Mouse (Mus musculus) WW6 (cell line): ENCODE measurements around the gene Abcc3.
"Not testable (repeated sequence)": the region's sequence is repeated elsewhere in the genome, so short reads cannot be mapped to it uniquely, and the experiment has no call there.

Experiments
- DNase-seq: peaks from one replicate; pipeline ENCODE4 v3.0.0-alpha.2; 2013; ENCODE audit warnings: low read depth, low spot score

The Abcc3 gene

DNA sequence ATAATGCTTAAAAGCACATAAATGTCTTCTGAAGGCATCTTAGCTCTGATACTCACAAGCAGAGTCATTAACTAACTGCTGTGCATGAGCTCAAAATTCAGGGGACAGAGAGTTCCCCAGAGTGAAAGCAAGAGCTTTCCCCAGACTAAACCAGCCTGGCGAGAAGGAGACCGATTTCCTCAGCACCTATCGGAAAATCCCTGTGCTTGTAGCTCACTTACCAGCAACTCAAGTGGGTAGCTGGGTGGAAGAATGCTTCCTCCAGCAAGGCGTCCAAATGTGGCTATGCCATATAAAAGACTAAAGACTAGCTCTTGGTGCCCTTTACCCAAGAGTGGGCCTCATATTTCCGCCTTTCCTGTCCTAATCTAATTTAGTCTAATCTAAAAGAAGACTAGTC lies 9.9 kb upstream of the Abcc3 start:
- no peak for DNase-seq

DNA sequence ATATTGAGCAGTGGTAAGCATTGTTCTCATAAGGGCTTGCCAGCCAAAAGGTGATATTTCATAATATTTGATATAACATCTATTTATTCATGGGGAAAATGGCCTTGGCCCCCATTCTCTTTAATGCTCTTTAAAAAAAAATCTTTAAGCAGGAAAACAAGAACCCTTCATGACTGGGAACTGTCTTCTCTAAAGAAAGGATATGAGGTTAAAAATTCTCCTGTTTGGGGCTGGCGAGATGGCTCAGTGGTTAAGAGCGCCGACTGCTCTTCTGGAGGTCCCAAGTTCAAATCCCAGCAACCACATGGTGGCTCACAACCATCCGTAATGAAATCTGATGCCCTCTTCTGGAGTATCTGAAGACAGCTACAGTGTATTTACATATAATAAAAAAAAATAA lies 9.2 kb upstream of the Abcc3 start:
- not testable (repeated sequence) for DNase-seq

DNA sequence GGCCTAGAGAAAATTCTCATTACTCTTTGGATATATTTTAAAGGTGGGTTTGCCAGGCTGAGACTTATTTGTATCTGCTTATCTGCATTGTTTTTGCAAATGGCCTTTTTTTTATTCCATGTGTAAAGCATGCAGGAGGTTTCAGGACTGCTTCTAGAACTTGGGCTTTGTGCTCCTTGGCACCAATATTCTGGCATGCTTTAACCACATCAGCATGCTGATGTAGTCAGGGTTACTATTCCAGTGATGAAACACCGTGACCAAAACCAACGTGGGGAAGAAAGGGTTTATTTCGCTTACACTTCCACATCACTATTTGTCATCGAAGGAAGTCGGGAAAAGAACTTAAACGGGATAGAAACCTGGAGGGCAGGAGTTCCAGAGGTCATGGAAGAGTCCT lies 8.2 kb upstream of the Abcc3 start:
- no peak for DNase-seq

DNA sequence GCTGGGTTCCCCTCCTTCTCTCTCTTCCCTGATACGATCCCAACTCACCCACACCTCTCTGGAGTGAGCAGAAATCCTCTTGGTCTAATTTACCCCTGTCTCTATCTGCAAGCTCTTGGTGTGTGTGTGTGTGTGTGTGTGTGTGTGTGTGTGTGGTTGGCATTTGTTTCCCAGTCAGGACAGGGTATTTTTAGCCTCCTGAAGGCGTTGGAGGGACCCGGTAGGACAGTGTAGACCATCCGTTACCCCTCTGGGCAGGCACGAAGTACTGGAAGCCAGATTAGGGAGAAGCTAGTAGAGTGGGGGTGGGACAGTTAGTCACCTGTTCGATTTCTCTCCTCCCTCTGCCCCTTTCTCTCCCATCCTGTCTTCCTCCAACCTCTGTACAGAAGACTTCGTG lies 1.3 kb upstream of the Abcc3 start:
- no peak for DNase-seq

DNA sequence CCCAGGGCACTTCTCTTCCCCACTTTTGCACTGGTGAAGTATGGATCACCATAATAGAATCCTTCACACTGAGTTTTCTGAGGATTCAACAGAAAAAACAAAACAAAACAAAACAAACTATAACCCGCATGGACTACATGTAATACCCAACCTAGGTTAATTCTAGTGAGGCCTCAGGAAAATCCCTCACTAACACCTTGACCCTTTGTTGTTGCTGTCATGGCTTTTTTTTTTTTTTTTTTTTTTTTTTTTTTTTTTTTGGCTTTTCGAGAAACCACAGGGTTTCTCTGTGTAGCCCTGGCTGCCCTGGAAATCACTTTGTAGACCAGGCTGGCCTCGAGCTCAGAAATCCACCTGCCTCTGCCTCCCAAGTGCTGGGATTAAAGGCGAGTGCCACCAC lies 693 bp upstream of the Abcc3 start:
- DNase-seq = not testable (repeated sequence)

DNA sequence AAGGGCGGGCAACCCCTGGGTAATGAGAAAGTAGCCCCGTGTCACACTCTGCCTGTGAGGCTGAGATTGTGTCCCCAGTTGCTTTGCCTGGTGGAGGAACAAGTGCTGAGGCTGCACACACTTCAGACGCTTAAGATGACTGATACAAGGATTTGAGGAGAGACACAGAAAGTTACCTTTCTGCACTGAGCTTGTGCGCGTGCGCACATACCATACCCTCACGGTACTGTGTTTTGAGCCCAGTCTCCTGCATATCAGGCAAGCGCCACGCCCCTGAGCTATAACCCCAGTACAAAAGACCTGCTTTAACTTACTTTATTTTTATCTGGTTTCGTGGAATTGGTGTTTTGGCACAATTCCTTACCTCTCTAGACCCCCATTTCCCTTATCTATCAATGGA lies 1.1 kb downstream of the Abcc3 start:
- DNase-seq = no peak

DNA sequence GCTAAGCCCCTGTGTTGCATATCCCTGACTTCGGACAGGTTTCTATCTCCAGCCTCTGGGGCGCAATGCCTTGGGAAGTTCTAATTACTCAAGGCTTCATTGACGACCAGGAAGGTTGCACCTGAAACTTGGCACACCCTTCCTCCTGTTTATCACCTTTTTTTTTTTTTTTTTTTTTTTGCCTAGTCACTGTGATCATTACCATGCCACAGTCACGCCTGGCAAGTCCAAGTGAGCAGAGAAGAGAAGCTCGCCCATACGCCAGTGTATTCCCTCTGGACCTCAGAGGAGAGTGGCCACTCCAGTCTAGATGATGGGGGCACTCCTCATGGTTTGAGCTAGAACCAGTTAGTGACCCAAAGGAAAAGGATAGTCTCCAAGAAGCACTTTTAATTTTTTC lies 2.0 kb downstream of the Abcc3 start:
- DNase-seq = no peak

DNA sequence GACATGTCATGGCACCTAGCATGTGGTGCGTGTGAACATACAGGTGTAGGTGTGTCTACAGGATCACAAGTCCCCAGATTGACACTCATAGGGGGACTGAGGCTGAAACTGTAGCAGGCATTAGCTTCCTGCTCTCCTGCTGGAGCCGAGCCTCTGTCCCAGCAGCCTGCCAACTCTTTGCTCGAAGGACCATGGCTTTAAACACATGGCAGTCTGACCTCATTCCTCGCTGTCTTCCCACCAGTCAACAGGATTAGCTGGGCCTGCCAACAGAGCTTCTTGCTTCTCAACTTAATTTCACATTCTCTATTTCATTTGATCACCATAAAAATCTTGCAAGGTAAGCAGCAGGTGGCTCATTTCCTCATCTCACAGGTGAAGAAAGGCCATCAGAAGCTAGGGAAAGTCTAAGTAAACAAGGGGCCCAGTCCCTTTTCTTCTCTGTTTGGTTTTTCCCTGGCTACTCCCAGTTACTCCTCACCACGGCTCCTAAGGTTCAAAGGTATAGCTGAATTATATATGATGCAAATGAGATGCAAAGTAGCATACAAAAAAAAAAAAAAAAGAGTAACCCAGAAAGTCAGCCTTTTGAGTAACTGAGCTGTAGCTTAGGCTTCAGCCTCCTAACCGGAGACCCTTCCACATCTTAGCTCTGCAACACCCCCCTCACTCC lies 2.9 kb downstream of the Abcc3 start:
- no peak for DNase-seq

DNA sequence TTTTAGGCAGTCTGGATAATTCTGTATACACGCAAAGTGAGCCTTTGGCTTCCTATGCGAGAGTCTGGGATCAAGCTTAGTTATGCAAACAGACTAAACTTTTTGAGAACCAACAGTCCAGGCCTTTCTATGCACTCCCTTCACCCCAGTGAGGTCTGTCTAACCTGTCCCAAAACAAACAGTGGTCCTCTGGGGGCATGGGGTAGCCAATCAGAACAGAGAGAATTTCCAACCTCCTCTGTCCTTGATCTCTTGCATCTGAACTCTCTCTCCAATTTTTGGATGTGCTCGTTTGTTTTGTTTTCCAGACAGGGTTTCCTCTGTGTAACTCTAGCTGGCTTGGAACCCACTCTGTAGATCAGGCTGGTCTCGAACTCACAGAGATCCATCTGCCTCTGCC lies 3.8 kb downstream of the Abcc3 start:
- DNase-seq = no peak

DNA sequence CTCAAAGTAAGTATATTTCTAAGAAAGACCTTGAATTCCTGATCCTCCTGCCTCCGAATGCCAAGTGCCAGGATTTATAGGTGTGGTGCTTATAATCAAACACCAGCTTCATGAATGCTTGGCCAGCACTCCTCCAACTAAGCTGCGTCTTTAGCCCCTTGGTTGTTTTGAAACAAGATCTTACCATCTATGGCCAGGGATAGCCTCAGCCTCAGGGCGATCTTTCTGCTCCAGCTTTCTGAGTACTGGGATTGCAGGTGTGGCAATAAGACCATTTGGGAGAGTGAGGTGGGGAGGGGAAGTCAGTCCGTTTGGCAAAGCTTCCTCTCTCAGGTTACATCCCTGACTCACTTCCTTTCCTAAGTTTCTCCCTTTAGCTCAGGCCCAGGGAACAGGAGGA lies 5.0 kb downstream of the Abcc3 start:
- DNase-seq = no peak

DNA sequence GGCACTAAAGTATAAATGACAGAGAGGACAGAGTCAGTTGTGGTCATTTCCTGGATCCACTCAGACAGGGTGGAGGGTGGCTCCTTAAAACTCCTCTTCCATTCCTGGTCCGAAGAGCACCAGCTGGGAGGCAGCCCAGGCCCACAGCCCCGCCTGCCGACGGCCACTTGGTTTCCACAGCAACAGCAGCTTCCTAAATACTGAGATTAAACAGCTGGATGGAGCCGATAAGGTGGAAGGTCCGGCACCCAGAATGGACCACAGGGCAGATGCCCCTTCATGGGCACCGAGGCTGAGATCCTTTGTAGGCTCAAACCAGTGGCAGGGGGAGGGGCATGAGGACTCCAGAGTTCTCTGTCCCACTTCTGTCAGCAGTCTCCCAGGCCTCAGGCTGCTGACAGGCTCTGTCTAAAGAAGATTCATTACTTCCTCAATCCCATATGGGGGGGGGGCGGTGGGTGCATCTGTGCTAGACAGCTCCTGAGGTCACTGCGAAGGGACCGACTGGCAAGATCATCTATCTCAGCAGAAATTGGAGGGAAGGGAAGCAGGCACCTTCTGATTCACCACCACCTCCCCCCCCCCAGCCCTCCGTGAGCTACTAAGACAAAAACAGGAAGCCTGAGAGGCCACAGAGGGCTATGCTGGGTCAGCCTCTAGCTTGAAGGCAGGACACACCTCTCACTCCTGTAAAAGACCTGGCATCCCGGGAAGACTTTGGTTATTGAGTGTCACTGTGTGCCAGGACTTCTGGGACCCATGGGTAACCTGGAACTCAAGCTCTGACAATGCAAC lies 6.6 kb downstream of the Abcc3 start:
- no peak for DNase-seq

DNA sequence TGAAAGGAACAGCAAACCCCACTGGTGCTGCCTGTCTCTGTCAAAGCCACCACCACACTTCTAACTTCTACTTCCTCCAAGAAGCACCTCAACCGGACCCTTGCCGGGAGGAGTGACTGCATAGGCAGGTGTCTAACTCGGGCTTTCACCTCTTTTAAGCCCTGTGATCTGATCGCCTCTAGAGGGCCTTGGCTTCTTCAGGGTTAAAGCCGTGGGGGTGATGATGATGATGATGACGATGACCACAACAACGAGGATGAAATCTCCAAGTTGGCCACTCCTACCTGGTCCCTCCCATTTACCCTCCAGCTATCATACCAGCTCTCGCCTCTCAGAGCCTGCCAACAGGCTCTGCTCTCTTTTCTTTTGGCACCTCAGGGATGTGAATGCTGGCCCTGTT lies 13.1 kb downstream of the Abcc3 start:
- no peak for DNase-seq

DNA sequence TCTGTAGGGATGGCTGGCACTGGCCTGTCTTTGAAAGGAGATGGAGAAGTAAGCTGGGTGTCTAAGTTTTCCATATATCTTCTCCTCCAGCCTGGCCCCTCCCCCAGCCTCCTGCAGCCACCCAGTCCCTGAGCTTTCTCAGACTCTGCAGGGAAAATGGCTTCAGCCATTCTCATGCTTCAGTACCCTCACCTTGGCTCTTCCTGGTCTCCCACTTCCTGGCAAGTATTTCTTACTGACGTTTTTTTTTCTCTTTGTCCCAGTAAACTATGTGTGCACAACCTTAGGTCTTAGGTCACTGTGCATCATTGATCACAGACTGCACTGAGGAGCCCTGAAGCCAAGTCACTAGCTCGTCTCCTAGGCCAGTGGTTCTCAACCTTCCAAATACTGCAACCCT lies 13.7 kb downstream of the Abcc3 start:
- DNase-seq = no peak

DNA sequence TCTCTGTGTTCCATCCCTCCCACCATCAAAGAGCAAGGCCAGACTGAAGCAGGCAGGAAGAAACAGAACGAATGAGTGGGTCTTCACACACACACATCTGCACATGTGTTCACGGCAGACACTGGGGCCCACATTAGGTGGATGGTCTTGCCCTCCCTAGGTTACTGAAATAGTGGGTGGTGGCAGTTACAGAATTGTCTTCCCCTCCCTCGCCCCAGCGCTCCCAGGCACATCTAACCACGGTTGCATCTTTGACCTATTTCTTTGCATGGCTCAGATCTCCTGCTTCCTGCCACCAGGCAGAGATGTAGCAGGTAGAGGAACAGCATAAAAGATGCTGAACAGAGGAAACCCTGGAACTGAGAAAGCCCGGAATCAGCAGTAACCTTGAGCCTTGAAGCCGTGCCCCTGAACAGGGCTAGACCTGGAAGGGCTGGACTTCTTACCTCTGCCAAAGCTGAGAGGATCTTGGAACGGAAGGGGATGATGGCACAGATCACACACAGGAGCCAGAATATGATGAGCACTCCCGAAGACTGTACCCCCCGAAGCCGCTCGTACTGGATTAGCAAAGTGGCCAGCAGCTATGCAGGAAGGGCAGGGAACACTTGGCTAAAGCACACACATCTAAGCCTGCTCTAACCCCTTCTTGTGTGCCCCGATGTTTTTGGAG lies 18.4 kb downstream of the Abcc3 start:
- no peak for DNase-seq

DNA sequence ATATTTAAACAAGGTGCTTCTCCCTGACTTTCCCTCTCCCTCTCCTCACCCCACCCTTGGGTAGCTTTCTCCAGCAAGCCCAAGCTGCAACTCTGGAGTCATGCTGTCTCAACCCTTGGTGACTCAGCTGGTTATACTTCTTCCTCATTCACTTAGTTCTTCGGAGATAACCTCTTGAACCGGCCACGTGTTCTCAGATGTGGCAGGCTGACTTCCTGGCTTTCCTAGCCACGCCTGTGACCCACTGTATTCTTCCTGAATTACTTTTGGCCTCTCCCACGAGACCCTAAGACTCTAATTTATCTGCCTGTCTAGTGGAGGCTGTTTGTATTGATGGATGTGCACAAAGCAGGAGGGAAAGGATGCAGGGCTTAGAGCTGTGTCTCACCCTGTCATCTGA lies 22.0 kb downstream of the Abcc3 start:
- no peak for DNase-seq

DNA sequence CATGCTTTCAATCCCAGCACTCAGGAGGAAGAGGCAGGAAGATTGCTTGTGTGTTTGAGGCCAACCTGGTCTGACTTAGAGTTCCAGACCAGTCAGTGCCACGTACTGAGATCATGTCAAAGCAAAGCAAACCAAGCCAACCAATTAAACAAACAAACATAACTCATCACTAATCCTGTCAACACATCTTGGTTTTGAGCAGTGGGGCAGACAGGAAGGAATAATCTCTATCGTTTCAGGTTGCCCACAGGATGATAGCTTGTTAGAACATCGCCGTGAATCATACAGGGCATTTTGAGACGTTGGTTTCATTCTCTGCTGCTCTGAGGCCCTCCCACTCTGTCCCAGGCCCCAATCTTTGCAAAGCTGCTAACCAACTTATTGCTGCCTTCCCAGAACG lies 22.8 kb downstream of the Abcc3 start:
- DNase-seq = no peak

DNA sequence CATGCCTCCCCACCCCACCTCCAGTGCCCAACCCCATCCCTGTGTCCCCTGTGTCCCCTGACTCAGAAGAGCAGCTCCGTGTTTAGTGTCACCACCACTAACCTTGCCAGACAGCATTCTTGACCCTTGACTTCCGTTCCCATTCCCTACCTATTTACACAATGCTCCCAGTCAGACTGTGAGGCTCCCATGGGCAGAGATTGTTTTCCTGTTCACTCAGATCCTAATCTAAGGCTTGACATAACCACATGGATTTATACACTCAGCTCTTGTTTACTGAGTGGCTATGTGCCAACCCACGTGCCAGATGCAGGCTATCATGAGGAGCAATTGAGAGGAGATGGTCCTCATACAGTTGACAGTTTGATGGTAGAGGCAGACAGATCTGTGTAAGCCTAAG lies 27.5 kb downstream of the Abcc3 start:
- DNase-seq = no peak

DNA sequence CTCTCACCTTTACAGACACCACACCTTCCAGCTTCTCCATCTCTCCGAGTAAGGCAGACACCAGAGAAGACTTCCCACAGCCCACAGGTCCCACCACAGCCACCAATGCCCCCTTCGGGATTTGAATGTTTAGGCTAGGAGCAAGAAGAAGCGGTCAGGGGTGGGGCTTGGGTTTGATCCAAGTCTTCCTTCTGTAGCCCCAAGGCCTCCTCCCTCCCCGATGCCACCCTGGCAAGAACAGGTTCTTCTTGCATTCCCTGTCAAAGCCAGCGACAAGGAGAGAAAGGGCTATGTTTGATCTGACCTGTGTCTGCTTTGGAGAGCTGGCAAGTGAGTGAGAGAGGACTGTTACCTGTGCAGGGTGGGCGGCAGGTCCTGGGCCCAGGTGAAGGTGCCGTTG lies 29.1 kb downstream of the Abcc3 start:
- no peak for DNase-seq

DNA sequence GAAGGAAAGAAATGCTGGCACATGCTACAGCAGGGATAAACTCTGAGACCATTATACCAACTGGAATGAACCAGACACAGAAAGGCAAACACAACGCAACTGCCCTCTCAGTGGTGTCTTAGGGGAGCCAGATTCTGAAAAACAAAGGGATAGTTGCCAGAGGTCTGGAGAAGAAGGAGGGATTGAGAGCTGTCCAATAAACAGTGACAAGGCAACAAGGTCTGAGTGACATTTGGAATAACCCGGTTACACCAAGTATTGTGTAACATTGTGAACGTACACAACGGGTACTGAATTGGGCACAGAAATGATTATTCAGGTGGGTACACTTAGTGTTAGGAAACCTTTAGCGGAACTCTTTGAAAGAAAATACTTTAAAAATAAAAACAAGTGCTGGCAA lies 30.7 kb downstream of the Abcc3 start:
- no peak for DNase-seq

DNA sequence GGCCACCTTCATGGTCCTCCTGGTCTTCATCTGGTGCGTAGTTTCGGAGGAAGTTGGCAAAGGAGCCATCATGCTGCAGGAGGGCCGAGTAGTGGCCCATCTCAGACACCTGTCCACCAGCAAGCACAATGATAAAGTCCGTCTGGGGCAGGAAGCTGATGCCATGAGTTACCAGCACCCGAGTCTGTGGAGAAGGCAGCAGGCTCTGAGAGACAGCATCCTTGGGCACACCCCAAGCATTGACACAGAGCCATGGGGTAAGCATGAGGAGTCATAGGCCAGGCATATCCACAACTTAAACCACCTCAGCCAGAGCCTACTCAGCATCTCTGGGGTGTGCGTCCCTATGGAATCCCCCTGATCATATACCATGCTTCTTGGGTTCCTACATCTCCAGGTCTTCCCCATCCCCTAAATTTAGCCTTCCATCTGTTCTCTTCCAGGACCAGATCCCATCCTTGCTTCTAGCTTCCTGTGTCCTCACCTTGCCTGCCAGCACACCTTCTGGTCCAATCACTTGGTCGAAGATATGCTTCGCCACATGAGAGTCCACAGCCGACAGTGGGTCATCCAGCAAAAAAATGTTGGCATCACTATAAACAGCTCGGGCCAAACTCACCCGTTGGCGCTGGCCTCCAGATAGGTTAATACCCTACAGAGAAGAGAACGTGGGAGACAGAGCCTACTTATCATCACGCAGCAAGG lies 31.5 kb downstream of the Abcc3 start:
- no peak for DNase-seq

DNA sequence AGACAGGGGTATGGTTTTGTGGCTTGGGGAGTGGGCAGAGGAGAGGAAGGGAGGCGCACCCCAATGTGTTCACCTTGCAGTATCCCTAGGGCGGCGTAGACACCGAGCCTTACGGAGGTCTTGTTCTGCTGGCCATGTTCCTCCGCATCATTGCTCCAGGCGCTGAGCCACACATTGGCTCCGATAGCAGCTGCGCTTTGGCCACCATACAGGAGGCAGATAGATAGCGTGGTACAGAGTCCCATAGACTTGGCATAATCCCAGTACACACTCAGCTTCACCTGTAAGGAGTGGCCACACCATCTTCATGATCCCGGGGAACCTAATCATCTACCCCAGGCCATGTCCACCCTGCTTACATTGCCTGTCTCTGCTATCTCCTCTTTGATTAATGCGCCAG lies 33.6 kb downstream of the Abcc3 start:
- DNase-seq = no peak

DNA sequence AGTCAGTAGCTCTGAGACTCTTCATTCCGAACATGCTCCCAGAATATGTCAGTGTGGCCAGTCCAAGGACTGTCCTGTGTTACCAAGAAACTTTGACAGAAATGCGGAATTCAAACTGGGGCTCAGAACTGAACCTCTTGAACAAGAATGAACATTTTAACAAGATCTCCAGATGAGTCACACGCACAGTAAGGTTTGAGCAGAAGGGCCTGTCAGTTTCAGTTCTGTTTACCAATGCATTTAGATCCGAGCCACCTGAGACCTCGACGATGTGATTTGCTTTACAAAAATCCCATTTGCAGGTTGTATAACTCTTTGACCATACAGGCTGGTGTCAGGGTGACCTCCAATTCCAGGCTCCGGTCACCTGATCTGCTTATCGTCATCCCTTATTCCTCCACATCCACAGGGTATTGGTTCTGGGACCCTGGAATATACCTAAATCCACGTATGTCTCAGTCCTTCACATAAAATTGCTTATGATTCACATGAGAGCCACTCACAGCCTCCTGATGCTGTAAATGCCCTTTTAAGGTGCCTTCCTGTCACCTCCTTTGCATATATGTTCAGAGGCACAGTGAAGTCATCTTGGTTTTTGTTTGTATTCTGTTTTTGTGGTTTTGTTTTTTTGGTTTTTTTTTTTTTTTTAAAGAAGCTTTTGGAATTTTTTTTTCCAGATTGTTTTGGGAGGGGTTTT lies 37.1 kb downstream of the Abcc3 start:
- no peak for DNase-seq
